15 mouse cellular contexts compared by ENCODE assay signal in the genomic region with DNA sequence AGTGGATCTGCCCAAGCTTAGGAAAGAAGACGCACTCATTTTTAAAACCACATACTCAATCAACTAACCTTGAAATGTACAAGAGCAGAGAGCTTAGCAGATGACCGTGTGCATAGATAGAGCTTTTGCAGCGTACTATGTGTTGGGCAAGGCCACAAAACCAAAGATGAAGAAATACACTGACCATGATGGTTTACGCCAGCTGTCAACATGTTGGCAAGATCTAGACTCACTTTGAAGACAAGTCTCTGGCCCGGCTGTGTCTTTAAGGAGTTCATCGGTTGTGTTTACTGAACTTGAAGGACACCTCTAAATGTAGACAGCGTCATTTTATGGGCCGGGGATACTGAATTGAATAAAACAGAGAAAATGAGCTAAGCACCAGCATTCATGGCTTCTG.
"Had no signal": no experiment of that assay in that cellular context is flagged by ENCODE, and none has a peak within 500 bp of the region (broad histone marks: within the 10 kb centered on the region; RNA-seq: fewer than 3 reads in every experiment).

No protein-coding gene starts in this region.

- H3K4me2 ChIP-seq: kidney, embryonic 15.5 days; limb, embryonic 15.5 days; liver, embryonic 12.5 days; neural tube, embryonic 15.5 days; stomach, embryonic 15.5 days had no signal

- H3K9me3 ChIP-seq: kidney, embryonic 15.5 days; limb, embryonic 15.5 days; midbrain, embryonic 10.5 days; neural tube, embryonic 15.5 days; stomach, embryonic 15.5 days had no signal

- H3K4me1 ChIP-seq: kidney, embryonic 15.5 days; limb, embryonic 15.5 days; liver, embryonic 12.5 days; midbrain, embryonic 10.5 days; neural tube, embryonic 15.5 days had no signal

- H3K27ac ChIP-seq: kidney, embryonic 15.5 days; limb, embryonic 15.5 days; liver, embryonic 12.5 days; midbrain, embryonic 10.5 days; neural tube, embryonic 15.5 days; stomach, embryonic 15.5 days had no signal

- H3K27me3 ChIP-seq: kidney, embryonic 15.5 days; limb, embryonic 15.5 days; liver, embryonic 12.5 days; neural tube, embryonic 15.5 days; stomach, embryonic 15.5 days had no signal

- H3K36me3 ChIP-seq: kidney, embryonic 15.5 days; limb, embryonic 15.5 days; liver, embryonic 12.5 days; midbrain, embryonic 10.5 days; neural tube, embryonic 15.5 days; stomach, embryonic 15.5 days had no signal

- H3K4me3 ChIP-seq: kidney, embryonic 15.5 days; limb, embryonic 15.5 days; liver, embryonic 12.5 days; midbrain, embryonic 10.5 days; myocyte; neural tube, embryonic 15.5 days; stomach, embryonic 15.5 days had no signal

- ATAC-seq: intestine, embryonic 16.5 days; liver, embryonic 12.5 days had no signal

- H3K9ac ChIP-seq: kidney, embryonic 15.5 days; limb, embryonic 15.5 days; liver, embryonic 12.5 days; neural tube, embryonic 15.5 days; stomach, embryonic 15.5 days had no signal

- DNase-seq: kidney, adult 2 months; kidney, postnatal 14 days; midbrain, embryonic 14.5 days; retina, postnatal 1 day; right cerebral cortex, postnatal 4 days; thymus, adult 2 months; thymus, postnatal 25 days had no signal
